Mouse (Mus musculus): Measurements from ENCODE around the gene Arhgef1.

DNA sequence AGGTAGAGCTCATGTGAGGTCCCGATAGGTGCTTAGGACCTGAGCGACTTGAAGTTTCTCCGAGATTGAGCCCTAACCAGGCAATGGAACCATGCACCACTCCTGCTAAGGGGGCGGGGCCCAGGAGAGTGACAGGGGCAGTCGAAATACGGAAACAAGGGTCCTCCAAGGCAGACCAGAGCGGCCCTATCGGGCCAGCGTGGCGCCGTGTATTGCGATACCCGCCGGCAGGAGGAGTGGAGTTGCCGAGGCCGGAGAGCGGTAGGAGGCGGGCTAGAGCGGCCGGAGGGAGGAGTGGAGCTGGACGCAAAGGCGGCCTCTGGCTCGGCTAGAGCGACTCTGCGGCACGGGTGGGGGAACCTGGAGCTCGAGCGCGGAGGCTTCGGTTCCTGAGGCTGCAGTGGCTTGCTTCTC, 1.4 kb downstream of the Arhgef1 start:
- no peak for TF ChIP-seq CTCF (IDR thresholded peaks at IDR 0.05; ENCODE audit: borderline replicate concordance, insufficient read depth, low read length)
- TF ChIP-seq POLR2A (IDR thresholded peaks at IDR 0.05; ENCODE audit: low read depth, low read length), result peak; percentile 48

Measured in embryonic fibroblast, embryonic 13.5 days (primary cell).